Mouse (Mus musculus) macrophage (primary cell): ENCODE data around the gene Hoxa3. TPM values are rescaled to one million over a fixed set of nuclear protein-coding genes. Genes with fewer than 3 reads are reported as not detected.

Experiments
- H3K27ac ChIP-seq: fragments of 350-480 bp; formaldehyde crosslinking; 2 replicates; pipeline ENCODE4 v1.9.0; 2021
- H3K36me3 ChIP-seq: fragments of 350-480 bp; formaldehyde crosslinking; 2 replicates; pipeline ENCODE4 v1.9.0; 2021; ENCODE audit errors: inconsistent target
- H3K4me3 ChIP-seq: fragments of 350-480 bp; formaldehyde crosslinking; 2 replicates; pipeline ENCODE4 v1.9.0; 2021; ENCODE audit errors: inconsistent target
- H3K79me2 ChIP-seq: fragments of 350-480 bp; formaldehyde crosslinking; 2 replicates; pipeline ENCODE4 v1.9.0; 2021; ENCODE audit errors: inconsistent target
- WGBS: methylation state at CpG from one replicate; pipeline ENCODE4 v1.1.7; 2026; ENCODE audit warnings: inconsistent platforms; ENCODE audit not compliant: missing documents; 5-methylcytosine and 5-hydroxymethylcytosine counted together
- polyA plus RNA-seq: library from polyadenylated mRNA; stranded (reverse); fragments of 250-400 nt; gene quantifications from 3 replicates; pipeline ENCODE4 v1.2.4, GENCODE M21; 2018; ENCODE audit warnings: inconsistent platforms

The Hoxa3 gene
- polyA plus RNA-seq, 1 experiment from 2014 or later = 0.04 TPM

- Histone ChIP-seq H3K79me2 (no peaks in the 10 kb centered on the region), H3K36me3 (no peaks in the 10 kb centered on the region), H3K27ac (no peak within 1 kb of the TSS), H3K4me3 (no peak within 1 kb of the TSS)
- 3% methylated on average over 28 of the region's 36 CpGs for WGBS
Measured at GRCm38 (mm10) chr6:52230516-52231165, 17.5 kb upstream of the Hoxa3 start, which contains the start of gene Hoxa9. Hoxa9 (minus strand) TSS chr6:52231089.

GRCm38 (mm10) chr6:52229558-52230416 lies 16.7 kb upstream of the Hoxa3 start:
- Histone ChIP-seq H3K36me3 (no peaks in the 10 kb centered on the region), H3K79me2 (no peaks in the 10 kb centered on the region), H3K27ac (no peak overlapping the region), H3K4me3 (no peak overlapping the region)
- WGBS = 5% methylated on average over 41 of the region's 44 CpGs

GRCm38 (mm10) chr6:52228475-52229465 lies 15.6 kb upstream of the Hoxa3 start:
- WGBS = 6% methylated on average over 38 of the region's 38 CpGs
- no peaks in the 10 kb centered on the region for H3K79me2 ChIP-seq
- H3K36me3 ChIP-seq = no peaks in the 10 kb centered on the region
- H3K27ac ChIP-seq = no peak overlapping the region
- no peak overlapping the region for H3K4me3 ChIP-seq

GRCm38 (mm10) chr6:52227470-52228222 lies 14.5 kb upstream of the Hoxa3 start:
- 36% methylated on average over 11 of the region's 11 CpGs for WGBS
- Histone ChIP-seq H3K36me3 (no peaks in the 10 kb centered on the region), H3K4me3 (no peak overlapping the region), H3K27ac (no peak overlapping the region), H3K79me2 (no peaks in the 10 kb centered on the region)

- Histone ChIP-seq H3K79me2 (no peaks in the 10 kb centered on the region), H3K27ac (no peak overlapping the region), H3K36me3 (no peaks in the 10 kb centered on the region), H3K4me3 (no peak overlapping the region)
- WGBS = 9% methylated on average over 26 of the region's 26 CpGs
Measured at GRCm38 (mm10) chr6:52226569-52227257, 13.6 kb upstream of the Hoxa3 start.

- no peaks in the 10 kb centered on the region for H3K79me2 ChIP-seq
- WGBS = under 1% methylated on average over 66 of the region's 69 CpGs
- H3K4me3 ChIP-seq = no peak overlapping the region
- no peaks in the 10 kb centered on the region for H3K36me3 ChIP-seq
- H3K27ac ChIP-seq = no peak overlapping the region
Measured at GRCm38 (mm10) chr6:52225612-52226568, 12.8 kb upstream of the Hoxa3 start.

GRCm38 (mm10) chr6:52224895-52225611 lies 11.9 kb upstream of the Hoxa3 start:
- Histone ChIP-seq H3K79me2 (no peaks in the 10 kb centered on the region), H3K27ac (no peak overlapping the region), H3K36me3 (no peaks in the 10 kb centered on the region), H3K4me3 (no peak overlapping the region)
- 2% methylated on average over 31 of the region's 36 CpGs for WGBS

- no peak overlapping the region for H3K27ac ChIP-seq
- H3K4me3 ChIP-seq = no peak overlapping the region
- 15% methylated on average over 20 of the region's 24 CpGs for WGBS
- no peaks in the 10 kb centered on the region for H3K79me2 ChIP-seq
- no peaks in the 10 kb centered on the region for H3K36me3 ChIP-seq
Measured at GRCm38 (mm10) chr6:52223939-52224760, 11.0 kb upstream of the Hoxa3 start.

GRCm38 (mm10) chr6:52222729-52223128 lies 9.6 kb upstream of the Hoxa3 start:
- H3K79me2 ChIP-seq = no peaks in the 10 kb centered on the region
- H3K4me3 ChIP-seq = no peak overlapping the region
- WGBS = 42% methylated on average over 13 of the region's 13 CpGs
- no peaks in the 10 kb centered on the region for H3K36me3 ChIP-seq
- no peak overlapping the region for H3K27ac ChIP-seq

- H3K79me2 ChIP-seq = no peaks in the 10 kb centered on the region
- 20% methylated on average over 21 of the region's 21 CpGs for WGBS
- no peak overlapping the region for H3K27ac ChIP-seq
- H3K36me3 ChIP-seq = no peaks in the 10 kb centered on the region
- H3K4me3 ChIP-seq = no peak overlapping the region; the same call in 1 of the 2 replicates
Measured at GRCm38 (mm10) chr6:52221993-52222685, 9.0 kb upstream of the Hoxa3 start.
